Mouse (Mus musculus) lung, embryonic 16.5 days (tissue): ENCODE results near the gene Rap2a. TPM values are rescaled to one million over a fixed set of nuclear protein-coding genes. Genes with fewer than 3 reads are reported as not detected.
A peak's percentile ranks its signal among the peaks of the same experiment; 100 is the strongest.

ENCODE experiments used
- ATAC-seq: fragments of 200-750 bp; cut with Nextera tagmentation; 2 replicates; pipeline ENCODE4 v1.8.0; 2017; ENCODE audit warnings: low read depth, mild to moderate bottlenecking, moderate library complexity
- H3K27ac ChIP-seq: fragments of 300-500 bp; sonication (generic); 2 replicates; pipeline ENCODE4 v1.5.1; 2014; ENCODE audit warnings: mild to moderate bottlenecking, control low read depth, low read length
- H3K27me3 ChIP-seq: fragments of 300-500 bp; sonication (generic); 2 replicates; pipeline ENCODE4 v1.6.1; 2014; ENCODE audit warnings: low read depth, low read length, mixed read lengths; ENCODE audit not compliant: control insufficient read depth, insufficient read depth
- H3K36me3 ChIP-seq: fragments of 300-500 bp; sonication (generic); 2 replicates; pipeline ENCODE4 v1.6.1; 2014; ENCODE audit warnings: low read length; ENCODE audit not compliant: control insufficient read depth, insufficient read depth
- H3K4me1 ChIP-seq: fragments of 300-500 bp; sonication (generic); replicated peaks from 2 replicates; pipeline ENCODE4 v1.6.1; 2014; ENCODE audit warnings: low read length, mixed read lengths; ENCODE audit not compliant: control insufficient read depth, insufficient read depth
- H3K4me2 ChIP-seq: fragments of 300-500 bp; sonication (generic); 2 replicates; pipeline ENCODE4 v1.6.1; 2014; ENCODE audit warnings: low read depth, low read length, control low read depth
- H3K4me3 ChIP-seq: fragments of 300-500 bp; sonication (generic); 2 replicates; pipeline ENCODE4 v1.5.1; 2014; ENCODE audit warnings: mild to moderate bottlenecking, low read length, control low read depth
- H3K9ac ChIP-seq: fragments of 300-500 bp; sonication (generic); 2 replicates; pipeline ENCODE4 v1.6.1; 2014; ENCODE audit warnings: low read length, control low read depth
- H3K9me3 ChIP-seq: fragments of 300-500 bp; sonication (generic); 2 replicates; pipeline ENCODE4 v1.6.1; 2016; ENCODE audit warnings: low read length; ENCODE audit not compliant: control insufficient read depth
- WGBS: fragments of 180-500 bp; shearing (Covaris S2); extraction: QIAGEN DNeasy Blood & Tissue Kit; methylation state at CpG from one replicate; pipeline ENCODE4 v1.1.7; 2014; 5-methylcytosine and 5-hydroxymethylcytosine counted together
- polyA plus RNA-seq: library from polyadenylated mRNA; unstranded; fragments of >200 nt; fragmentation: Nextera tagmentation; extraction: Ambion mirVana; gene quantifications from 2 replicates; pipeline ENCODE4 v1.2.1, GENCODE M21; 2015

Rap2a gene
- polyA plus RNA-seq, 1 experiment from 2014 or later = 15.7 TPM

DNA sequence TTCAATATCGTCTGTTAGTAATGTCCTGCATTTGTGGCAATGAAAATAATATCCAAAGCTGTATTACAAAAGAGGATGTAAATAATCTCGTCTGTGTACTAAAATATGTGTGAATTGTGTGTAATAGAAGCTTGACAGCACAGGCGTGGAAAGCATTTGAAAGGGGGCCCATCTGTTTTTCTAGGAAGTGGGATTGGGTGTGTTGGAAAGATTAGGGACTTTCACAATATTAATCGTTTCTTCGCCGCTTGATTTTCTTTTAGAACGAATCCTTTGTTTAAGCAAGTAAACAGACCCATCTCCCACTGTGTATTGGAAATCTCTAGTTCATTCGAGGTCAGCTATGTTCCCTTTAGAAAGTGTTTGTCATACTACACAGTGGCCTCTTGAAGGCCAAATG lies 64.2 kb downstream of the Rap2a start:
- Histone ChIP-seq H3K27ac (no peak overlapping the region), H3K36me3 (no peaks in the 10 kb centered on the region), H3K4me1 (peaks cover 2% of the 10 kb centered on the region; the same call in 1 of the 2 replicates), H3K4me2 (no peak overlapping the region), H3K27me3 (no peaks in the 10 kb centered on the region), H3K9ac (no peak overlapping the region), H3K4me3 (no peak overlapping the region), H3K9me3 (no peaks in the 10 kb centered on the region)
- ATAC-seq = no peak
- 49% methylated on average over 8 of the region's 8 CpGs for WGBS

DNA sequence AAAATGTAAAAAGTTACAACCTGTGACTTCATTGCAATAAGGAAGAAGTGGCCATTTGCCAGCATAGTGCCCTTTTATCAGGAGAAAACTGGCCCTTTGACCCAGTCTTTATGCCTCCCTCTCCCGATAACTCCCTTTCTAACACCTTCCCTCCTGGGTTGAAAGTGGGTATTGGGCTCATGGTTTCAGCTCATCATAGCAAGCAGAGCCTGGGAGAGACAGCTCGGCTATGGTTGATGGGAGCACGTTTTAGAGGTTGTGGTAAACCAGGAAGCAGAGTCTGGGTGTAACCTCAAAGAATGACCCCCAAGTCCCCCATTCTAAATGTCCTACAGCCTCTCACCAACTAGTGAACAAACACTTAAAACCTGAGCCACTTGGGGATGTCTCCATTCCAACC lies 64.7 kb downstream of the Rap2a start:
- H3K4me3 ChIP-seq = no peak overlapping the region
- ATAC-seq = no peak
- H3K4me2 ChIP-seq = no peak overlapping the region
- no peak overlapping the region for H3K27ac ChIP-seq
- no peaks in the 10 kb centered on the region for H3K36me3 ChIP-seq
- H3K4me1 ChIP-seq = peaks cover 2% of the 10 kb centered on the region; the same call in 1 of the 2 replicates
- no peaks in the 10 kb centered on the region for H3K9me3 ChIP-seq
- no peaks in the 10 kb centered on the region for H3K27me3 ChIP-seq
- WGBS = 75% methylated on average over 3 of the region's 3 CpGs
- no peak overlapping the region for H3K9ac ChIP-seq

DNA sequence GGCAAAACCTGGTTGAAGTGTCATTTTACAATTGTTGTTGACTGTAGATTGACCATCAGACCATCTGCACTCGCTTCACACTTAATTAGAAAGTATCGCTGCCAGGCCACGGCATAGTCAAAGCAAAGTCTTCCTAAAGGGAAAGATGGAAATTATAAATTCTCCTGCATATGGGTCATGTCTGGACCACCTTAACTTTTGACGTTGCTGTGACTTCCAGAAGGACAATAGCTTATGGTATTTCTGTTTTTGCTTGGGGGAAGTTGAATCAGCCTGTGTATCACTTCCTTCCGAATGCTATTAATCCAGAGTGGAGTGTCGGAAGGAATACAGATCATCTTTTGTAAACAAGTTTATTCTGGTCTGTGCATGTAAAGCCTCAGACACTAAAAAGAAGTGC lies 65.6 kb downstream of the Rap2a start:
- peak overlapping the region; percentile 75 for H3K27ac ChIP-seq
- H3K4me2 ChIP-seq = no peak overlapping the region
- peak; percentile 88 for ATAC-seq
- no peaks in the 10 kb centered on the region for H3K27me3 ChIP-seq
- peaks cover 2% of the 10 kb centered on the region; the same call in 1 of the 2 replicates for H3K4me1 ChIP-seq
- no peak overlapping the region for H3K4me3 ChIP-seq
- no peaks in the 10 kb centered on the region for H3K36me3 ChIP-seq
- H3K9ac ChIP-seq = no peak overlapping the region
- no peaks in the 10 kb centered on the region for H3K9me3 ChIP-seq
- WGBS = 45% methylated on average over 6 of the region's 6 CpGs

GRCm38 (mm10) chr14:120544495-120544894 lies 66.3 kb downstream of the Rap2a start:
- Histone ChIP-seq H3K4me2 (no peak overlapping the region), H3K9me3 (no peaks in the 10 kb centered on the region), H3K4me3 (no peak overlapping the region), H3K27ac (peak overlapping the region; percentile 75), H3K4me1 (peaks cover 2% of the 10 kb centered on the region; the same call in 1 of the 2 replicates), H3K36me3 (no peaks in the 10 kb centered on the region), H3K27me3 (no peaks in the 10 kb centered on the region), H3K9ac (no peak overlapping the region)
- WGBS = 71% methylated on average over 6 of the region's 6 CpGs
- ATAC-seq = 0 out of 2 replicates have a peak, but pooled peaks have one; percentile 37

- H3K4me3 ChIP-seq = no peak overlapping the region
Observed at GRCm38 (mm10) chr14:120544946-120545345, 66.7 kb downstream of the Rap2a start.

More at GRCm38 (mm10) chr14:120544946-120545345, 66.7 kb downstream of the Rap2a start:
- no peaks in the 10 kb centered on the region for H3K27me3 ChIP-seq
- peak overlapping the region; percentile 75; the same call in 1 of the 2 replicates for H3K27ac ChIP-seq
- H3K9me3 ChIP-seq = no peaks in the 10 kb centered on the region
- no peak overlapping the region for H3K4me2 ChIP-seq
- WGBS = 64% methylated on average over 2 of the region's 2 CpGs
- no peak for ATAC-seq
- H3K36me3 ChIP-seq = no peaks in the 10 kb centered on the region
- H3K9ac ChIP-seq = no peak overlapping the region
- H3K4me1 ChIP-seq = peaks cover 2% of the 10 kb centered on the region; the same call in 1 of the 2 replicates

Other genes with a start within 250 kb of the Rap2a start
- gene Mbnl2, start 202.8 kb upstream of the Rap2a start, polyA plus RNA-seq = 162 and 164 TPM in 2 replicates